Mouse (Mus musculus): Measurements from ENCODE around the gene Zbtb20. TPM values are rescaled to one million over a fixed set of nuclear protein-coding genes. Genes with fewer than 3 reads are reported as not detected.

Zbtb20 gene
- polyA plus RNA-seq, 1 experiment from 2014 or later: 30.9 TPM

DNA sequence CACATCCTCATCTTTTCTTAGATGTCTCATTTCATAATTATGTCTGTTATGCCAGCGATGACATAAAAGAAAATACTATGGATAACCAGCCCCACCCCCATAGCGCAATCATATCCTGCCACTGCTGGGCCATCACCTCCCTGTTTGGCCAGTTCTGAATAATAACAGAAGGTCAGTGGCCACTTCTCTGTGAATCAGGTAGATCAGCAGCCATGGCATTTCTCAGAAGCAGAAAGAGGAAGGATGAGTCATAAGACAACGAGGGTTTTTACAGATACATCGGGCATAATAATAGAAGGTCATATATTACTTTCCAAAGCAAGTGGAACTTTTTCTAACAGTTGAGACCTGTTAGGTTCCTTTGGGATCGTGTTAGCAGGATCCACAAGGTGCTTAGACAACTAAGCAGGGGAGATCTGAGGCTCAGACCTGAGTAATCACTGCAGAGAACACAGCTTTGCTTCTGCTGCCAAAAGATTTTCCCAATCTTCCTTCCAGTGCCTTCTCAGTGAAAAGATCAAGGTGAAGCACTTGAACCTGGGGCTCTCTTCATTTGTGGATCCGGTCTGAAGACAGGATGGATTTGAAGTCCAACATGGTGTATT lies 779.6 kb downstream of the Zbtb20 start:
- no peaks in the 10 kb centered on the region for H3K4me1 ChIP-seq
- no peak overlapping the region for H3K27ac ChIP-seq (replicated peaks)
- 75% methylated on average over 6 of the region's 6 CpGs for WGBS
- no peaks in the 10 kb centered on the region for H3K27me3 ChIP-seq (replicated peaks)
- ATAC-seq (ENCODE audit: extremely low read depth, insufficient number of reproducible peaks, low FRiP score, low TSS enrichment): no peak
- H3K9ac ChIP-seq: no peak overlapping the region
- H3K9me3 ChIP-seq: no peaks in the 10 kb centered on the region
- no peak overlapping the region for H3K4me3 ChIP-seq
- no peak overlapping the region for H3K4me2 ChIP-seq
- H3K36me3 ChIP-seq: no peaks in the 10 kb centered on the region

DNA sequence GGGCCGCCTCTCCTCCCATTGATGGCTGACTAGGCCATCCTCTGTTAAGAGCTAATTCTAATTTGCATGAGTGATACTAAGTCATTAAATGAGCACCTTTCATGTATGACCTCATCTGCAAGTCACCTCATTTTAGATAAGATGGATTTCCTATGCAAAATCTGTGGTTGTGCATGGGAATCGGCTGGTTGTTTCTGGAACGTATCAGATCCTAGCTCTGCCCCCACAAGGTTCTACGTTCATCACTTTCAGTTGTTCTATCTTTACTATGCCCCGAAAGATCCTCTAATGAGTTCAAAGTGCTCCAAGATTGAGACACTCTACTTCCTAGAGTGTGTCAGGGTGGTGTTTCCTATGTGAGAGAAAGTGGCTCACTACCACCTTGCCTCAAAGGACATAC lies 785.9 kb downstream of the Zbtb20 start:
- Histone ChIP-seq H3K9me3 (no peaks in the 10 kb centered on the region), H3K27ac (replicated peaks) (no peak overlapping the region), H3K27me3 (replicated peaks) (no peaks in the 10 kb centered on the region), H3K4me2 (no peak overlapping the region), H3K36me3 (no peaks in the 10 kb centered on the region), H3K9ac (no peak overlapping the region), H3K4me3 (no peak overlapping the region), H3K4me1 (no peaks in the 10 kb centered on the region)
- WGBS: 90% methylated on average over 5 of the region's 5 CpGs
- no peak for ATAC-seq (ENCODE audit: extremely low read depth, insufficient number of reproducible peaks, low FRiP score, low TSS enrichment)

DNA sequence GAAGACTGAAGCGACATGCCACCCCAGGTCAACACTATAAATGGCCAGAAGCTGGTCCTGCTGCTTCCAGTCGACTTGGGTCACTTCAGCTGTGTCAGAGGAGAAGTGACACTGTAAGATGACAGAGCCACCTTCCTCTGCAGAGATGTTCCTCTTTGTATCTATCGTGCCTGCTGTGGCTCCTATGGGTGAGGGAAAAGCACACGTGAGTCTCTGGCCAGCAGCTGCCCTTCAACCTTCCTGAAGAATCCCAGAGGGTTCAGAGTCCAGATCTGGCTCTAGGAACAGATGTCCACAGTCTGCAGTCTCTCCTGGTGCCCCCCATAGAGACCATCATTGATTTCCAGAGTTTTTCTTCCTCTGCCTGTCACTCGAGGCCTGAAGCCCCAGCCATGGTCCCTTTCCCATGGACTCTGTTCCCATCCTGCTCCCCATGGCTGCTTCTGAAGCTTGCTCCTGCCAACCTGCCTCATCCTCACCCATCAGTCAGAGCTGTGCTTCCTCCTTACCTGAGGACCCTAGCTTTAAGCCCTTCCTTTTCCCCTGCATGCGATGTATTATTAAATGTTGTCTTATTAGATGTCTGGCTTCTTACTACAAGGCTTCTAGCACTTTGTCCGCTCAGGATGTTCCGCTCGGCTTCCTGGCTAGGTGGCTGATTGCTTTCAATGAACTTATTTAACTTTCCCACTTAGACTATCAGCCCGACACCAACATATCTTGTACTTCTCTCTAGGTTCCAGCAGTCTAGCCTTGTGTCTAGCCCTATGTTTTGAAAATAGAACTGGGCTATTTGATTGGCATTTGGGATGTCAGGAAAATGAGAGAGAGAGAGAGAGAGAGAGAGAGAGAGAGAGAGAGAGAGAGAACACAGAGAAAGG lies 786.7 kb downstream of the Zbtb20 start:
- Histone ChIP-seq H3K27me3 (replicated peaks) (no peaks in the 10 kb centered on the region), H3K4me1 (no peaks in the 10 kb centered on the region), H3K9ac (no peak overlapping the region), H3K4me3 (no peak overlapping the region), H3K4me2 (no peak overlapping the region), H3K9me3 (no peaks in the 10 kb centered on the region), H3K36me3 (no peaks in the 10 kb centered on the region), H3K27ac (replicated peaks) (no peak overlapping the region)
- whole genome bisulfite sequencing: 77% methylated on average over 10 of the region's 10 CpGs
- ATAC-seq (ENCODE audit: extremely low read depth, insufficient number of reproducible peaks, low FRiP score, low TSS enrichment): no peak

DNA sequence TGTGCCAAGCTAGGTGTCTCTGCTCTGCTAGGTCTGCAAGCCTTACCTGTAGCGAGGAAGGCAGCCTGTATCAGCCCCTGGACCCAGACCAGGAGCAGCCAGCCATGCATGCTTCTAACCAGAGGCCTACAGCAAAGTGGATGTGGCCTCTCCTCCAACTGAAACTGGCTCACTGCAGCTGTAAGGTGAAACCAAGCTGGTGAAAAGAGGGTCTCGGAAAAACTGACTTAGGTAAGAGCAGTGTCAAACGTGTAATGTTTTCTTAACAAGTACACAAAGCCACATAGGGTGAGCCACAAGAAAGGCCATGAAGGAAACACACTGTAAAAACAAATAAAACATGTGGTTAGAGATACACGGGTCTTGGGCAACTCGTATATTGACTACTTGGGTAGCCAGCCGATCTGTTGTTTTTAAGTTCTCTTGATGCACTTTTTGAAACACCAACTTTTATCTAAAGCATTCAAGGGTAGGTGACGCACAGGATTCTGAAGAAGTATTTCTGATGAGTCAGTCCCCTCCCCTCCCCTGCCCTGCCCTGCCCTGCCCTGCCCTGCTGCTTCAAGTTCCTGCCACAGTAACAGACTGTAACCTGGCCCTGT lies 788.4 kb downstream of the Zbtb20 start, which contains the start of gene Tigit:
Tigit (minus strand) TSS at position 169 of the 602 bp plus-strand sequence.
- Histone ChIP-seq H3K9me3 (no peaks in the 10 kb centered on the region), H3K27ac (replicated peaks) (no peak within 1 kb of the TSS), H3K4me2 (no peak within 1 kb of the TSS), H3K4me1 (no peaks in the 10 kb centered on the region), H3K4me3 (no peak within 1 kb of the TSS), H3K9ac (no peak within 1 kb of the TSS), H3K27me3 (replicated peaks) (no peaks in the 10 kb centered on the region), H3K36me3 (no peaks in the 10 kb centered on the region)
- WGBS: 52% methylated on average over 7 of the region's 7 CpGs
- no peak for ATAC-seq (ENCODE audit: extremely low read depth, insufficient number of reproducible peaks, low FRiP score, low TSS enrichment)

DNA sequence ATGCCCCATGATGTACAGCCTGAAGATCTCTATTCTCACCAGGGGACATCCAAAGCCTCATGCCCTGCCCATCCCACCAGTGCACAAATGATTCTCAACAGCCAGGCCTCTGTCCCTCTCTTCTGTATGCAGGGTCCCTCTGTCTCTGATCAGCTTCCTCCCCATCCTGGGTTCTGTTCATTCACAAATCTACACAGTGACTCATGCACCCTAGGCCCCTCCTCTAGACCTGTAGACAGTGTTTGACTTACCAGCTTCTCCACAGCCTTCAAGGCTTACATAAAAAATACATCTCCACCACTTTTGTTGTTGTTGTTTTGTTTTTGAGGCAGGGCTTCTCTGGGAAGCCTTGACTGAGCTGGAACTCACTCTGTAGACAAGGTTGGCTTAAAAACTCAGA lies 789.2 kb downstream of the Zbtb20 start:
- H3K27me3 ChIP-seq (replicated peaks): no peaks in the 10 kb centered on the region
- no peaks in the 10 kb centered on the region for H3K36me3 ChIP-seq
- H3K4me3 ChIP-seq: no peak overlapping the region
- no peak for ATAC-seq (ENCODE audit: extremely low read depth, insufficient number of reproducible peaks, low FRiP score, low TSS enrichment)
- H3K9me3 ChIP-seq: no peaks in the 10 kb centered on the region
- no peak overlapping the region for H3K27ac ChIP-seq (replicated peaks)
- H3K4me1 ChIP-seq: no peaks in the 10 kb centered on the region
- no peak overlapping the region for H3K4me2 ChIP-seq
- no peak overlapping the region for H3K9ac ChIP-seq

DNA sequence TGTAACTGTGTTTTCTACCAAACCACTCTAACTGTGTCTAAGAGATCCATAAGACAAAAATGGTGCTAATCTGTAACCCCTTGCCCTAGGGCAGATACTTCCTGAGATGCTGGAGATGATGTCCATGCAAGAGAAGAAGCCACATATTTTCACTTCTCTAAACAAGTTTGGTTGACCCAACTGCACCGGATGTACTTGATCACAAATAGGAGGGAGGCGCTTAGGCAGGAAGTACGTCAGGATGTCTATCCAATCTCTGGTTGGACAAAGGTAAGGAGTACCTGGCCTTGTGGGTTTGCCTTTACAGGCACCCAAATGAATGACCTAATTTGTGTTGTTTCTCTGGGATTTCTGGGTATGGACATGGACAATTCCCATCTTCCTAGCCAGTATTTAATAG lies 792.6 kb downstream of the Zbtb20 start:
- Histone ChIP-seq H3K9me3 (no peaks in the 10 kb centered on the region), H3K4me1 (no peaks in the 10 kb centered on the region), H3K4me2 (no peak overlapping the region), H3K27ac (replicated peaks) (no peak overlapping the region), H3K36me3 (no peaks in the 10 kb centered on the region), H3K4me3 (no peak overlapping the region), H3K27me3 (replicated peaks) (no peaks in the 10 kb centered on the region), H3K9ac (no peak overlapping the region)
- no peak for ATAC-seq (ENCODE audit: extremely low read depth, insufficient number of reproducible peaks, low FRiP score, low TSS enrichment)
- WGBS: 95% methylated on average over 3 of the region's 3 CpGs

DNA sequence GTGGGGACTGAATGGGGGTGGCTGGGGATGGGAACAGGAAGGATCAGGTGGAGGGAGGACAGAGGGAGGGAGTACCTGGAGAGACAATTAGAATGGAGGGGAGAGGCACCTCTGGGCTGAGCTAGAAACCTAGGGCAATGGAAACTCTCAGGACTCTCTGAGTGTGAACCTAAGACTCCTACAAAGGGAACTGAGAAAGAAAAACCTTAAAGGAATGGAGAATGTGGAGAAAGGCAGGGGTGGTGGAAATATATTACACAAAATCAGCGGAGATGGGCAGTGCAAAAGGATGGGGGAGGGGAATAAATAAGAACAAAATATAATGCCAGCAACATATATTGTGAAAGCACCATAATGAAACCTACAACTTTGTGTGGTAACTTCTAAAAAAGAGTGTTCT lies 796.3 kb downstream of the Zbtb20 start:
- H3K36me3 ChIP-seq: no peaks in the 10 kb centered on the region
- H3K9ac ChIP-seq: no peak overlapping the region
- no peaks in the 10 kb centered on the region for H3K27me3 ChIP-seq (replicated peaks)
- H3K27ac ChIP-seq (replicated peaks): no peak overlapping the region
- H3K9me3 ChIP-seq: no peaks in the 10 kb centered on the region
- no peak overlapping the region for H3K4me3 ChIP-seq
- no peak for ATAC-seq (ENCODE audit: extremely low read depth, insufficient number of reproducible peaks, low FRiP score, low TSS enrichment)
- WGBS: 84% methylated on average over 1 of the region's 1 CpGs
- H3K4me1 ChIP-seq: no peaks in the 10 kb centered on the region
- H3K4me2 ChIP-seq: no peak overlapping the region

DNA sequence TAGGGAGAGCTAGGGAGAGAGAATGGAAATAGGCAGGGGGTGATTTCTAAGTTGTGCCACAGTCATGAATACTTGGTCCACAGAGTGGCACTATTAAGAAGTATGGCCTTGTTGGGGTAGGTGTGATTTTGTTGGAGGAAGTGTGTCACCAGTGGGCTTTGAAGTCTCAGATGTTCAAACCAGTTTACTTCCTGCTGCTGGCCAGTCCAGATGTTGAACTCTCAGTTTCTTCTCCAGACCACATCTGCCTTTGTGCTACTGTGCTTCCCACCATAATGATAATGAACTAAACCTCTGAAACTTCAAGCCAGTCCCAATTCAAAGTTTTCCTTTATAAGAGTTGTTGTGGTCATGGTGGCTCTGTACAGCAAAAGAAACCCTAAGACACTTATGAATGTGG lies 797.0 kb downstream of the Zbtb20 start:
- Histone ChIP-seq H3K9ac (no peak overlapping the region), H3K36me3 (no peaks in the 10 kb centered on the region), H3K4me2 (no peak overlapping the region), H3K9me3 (no peaks in the 10 kb centered on the region), H3K27me3 (replicated peaks) (no peaks in the 10 kb centered on the region), H3K4me1 (no peaks in the 10 kb centered on the region), H3K27ac (replicated peaks) (no peak overlapping the region), H3K4me3 (no peak overlapping the region)
- no peak for ATAC-seq (ENCODE audit: extremely low read depth, insufficient number of reproducible peaks, low FRiP score, low TSS enrichment)

DNA sequence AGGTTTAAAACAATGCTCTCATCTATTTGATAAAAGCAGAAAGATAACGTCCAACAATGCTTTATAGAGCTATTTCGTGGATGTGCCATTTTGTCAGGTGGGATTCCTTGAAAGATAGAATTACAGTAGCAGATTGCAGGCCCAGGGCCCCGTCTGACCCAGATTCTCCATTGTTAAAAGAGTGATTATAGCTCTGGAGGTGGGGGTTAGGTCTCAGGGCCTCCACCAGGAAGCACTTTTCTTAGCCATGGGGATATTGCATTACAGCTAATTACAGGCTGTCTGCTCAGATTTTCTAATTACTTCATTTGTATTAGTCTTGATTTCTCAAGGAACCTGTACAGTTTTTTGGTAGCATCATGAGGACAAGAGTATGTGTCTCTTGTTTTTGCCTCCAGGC lies 798.7 kb downstream of the Zbtb20 start:
- H3K27ac ChIP-seq (replicated peaks): no peak overlapping the region
- WGBS: 62% methylated on average over 3 of the region's 3 CpGs

DNA sequence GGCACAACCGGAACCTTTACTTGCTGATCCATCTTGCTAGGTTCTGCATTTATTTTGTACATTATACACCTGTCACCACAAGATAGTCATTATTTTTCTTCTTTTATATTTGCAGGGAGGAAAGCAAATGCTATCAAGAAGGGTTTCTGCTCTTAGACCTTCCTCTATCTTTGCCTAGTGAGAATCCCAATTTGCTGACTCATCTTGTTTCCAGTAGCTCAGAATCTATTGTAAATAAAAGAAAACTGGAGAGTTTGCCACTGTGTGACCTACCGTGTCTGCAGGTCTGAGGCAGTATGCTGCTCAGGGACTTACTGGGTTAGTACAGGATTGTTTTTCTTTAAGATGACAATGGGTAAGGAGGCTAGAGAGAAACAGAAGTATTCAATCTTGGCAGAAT lies 812.3 kb downstream of the Zbtb20 start:
- 66% methylated on average over 2 of the region's 2 CpGs for WGBS
- Histone ChIP-seq H3K36me3 (no peaks in the 10 kb centered on the region), H3K4me2 (no peak overlapping the region), H3K27ac (replicated peaks) (no peak overlapping the region), H3K27me3 (replicated peaks) (no peaks in the 10 kb centered on the region), H3K4me1 (no peaks in the 10 kb centered on the region), H3K9ac (no peak overlapping the region), H3K4me3 (no peak overlapping the region), H3K9me3 (no peaks in the 10 kb centered on the region)
- ATAC-seq (ENCODE audit: extremely low read depth, insufficient number of reproducible peaks, low FRiP score, low TSS enrichment): no peak

More for the DNA sequence above, 798.7 kb downstream of the Zbtb20 start:
- ATAC-seq (ENCODE audit: extremely low read depth, insufficient number of reproducible peaks, low FRiP score, low TSS enrichment): no peak
- no peaks in the 10 kb centered on the region for H3K27me3 ChIP-seq (replicated peaks)
- no peaks in the 10 kb centered on the region for H3K36me3 ChIP-seq
- peaks cover 4% of the 10 kb centered on the region for H3K9me3 ChIP-seq
- no peak overlapping the region for H3K4me3 ChIP-seq
- no peaks in the 10 kb centered on the region for H3K4me1 ChIP-seq
- no peak overlapping the region for H3K9ac ChIP-seq
- H3K4me2 ChIP-seq: no peak overlapping the region

DNA sequence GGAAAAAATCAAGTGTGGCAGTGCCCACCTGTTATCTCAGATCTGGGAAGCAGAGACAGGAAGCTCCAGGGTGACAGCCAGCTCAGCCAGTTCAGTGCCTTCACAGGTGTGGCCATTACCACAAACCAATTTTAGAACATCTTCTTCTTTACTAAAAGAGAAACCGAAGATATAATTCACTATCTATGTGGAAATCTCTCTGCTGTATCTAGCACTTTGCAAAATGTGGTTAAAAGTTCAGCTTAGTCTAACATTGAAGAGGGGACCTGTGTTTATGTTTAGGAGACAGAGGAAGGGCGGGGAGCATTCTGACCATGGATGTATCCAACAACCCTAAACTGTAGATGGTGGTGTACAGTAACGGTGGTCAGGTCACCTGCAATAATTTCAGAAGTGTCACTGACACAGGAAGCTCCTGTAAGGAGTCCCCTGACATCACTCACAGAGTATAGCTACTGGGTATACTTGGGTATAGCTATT lies 814.6 kb downstream of the Zbtb20 start:
- no peak for ATAC-seq (ENCODE audit: extremely low read depth, insufficient number of reproducible peaks, low FRiP score, low TSS enrichment)
- H3K4me2 ChIP-seq: no peak overlapping the region

More for the DNA sequence above, 814.6 kb downstream of the Zbtb20 start:
- Histone ChIP-seq H3K9ac (no peak overlapping the region), H3K4me3 (no peak overlapping the region), H3K4me1 (no peaks in the 10 kb centered on the region), H3K36me3 (no peaks in the 10 kb centered on the region), H3K9me3 (no peaks in the 10 kb centered on the region), H3K27me3 (replicated peaks) (no peaks in the 10 kb centered on the region), H3K27ac (replicated peaks) (no peak overlapping the region)
- 84% methylated on average over 3 of the region's 3 CpGs for WGBS
